Mouse (Mus musculus) brain, embryonic 18.5 days (tissue): ENCODE data around the gene Ankrd37.

Experiments
- DNase-seq: peaks from one replicate; pipeline ENCODE4 v3.0.0-alpha.2; 2012; ENCODE audit warnings: low read depth, low spot score

The Ankrd37 gene

DNA sequence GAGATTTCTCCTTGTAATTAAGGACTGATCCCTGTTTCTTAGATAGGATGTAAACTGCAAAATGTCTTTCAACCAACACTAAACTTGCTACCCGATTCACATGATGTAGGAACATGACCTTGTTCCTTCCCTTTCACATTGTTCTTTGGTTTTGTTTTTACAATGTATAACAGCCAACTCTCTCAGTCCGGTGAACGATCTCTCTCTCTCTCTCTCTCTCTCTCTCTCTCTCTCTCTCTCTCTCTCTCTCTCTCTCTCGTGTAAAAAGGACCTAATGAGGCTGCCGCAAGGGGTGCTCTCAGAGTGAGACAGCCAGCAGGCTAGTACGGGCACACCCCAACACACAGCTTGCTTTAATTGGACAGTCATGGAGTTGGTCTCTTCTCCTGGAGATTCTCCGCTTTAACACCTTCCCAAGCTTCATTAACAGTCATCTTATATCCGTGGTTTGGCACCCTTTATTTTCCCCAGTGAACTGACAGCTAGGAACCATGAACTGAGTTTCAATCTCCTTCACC is 31.5 kb downstream of the Ankrd37 start:
- DNase-seq: no peak

DNA sequence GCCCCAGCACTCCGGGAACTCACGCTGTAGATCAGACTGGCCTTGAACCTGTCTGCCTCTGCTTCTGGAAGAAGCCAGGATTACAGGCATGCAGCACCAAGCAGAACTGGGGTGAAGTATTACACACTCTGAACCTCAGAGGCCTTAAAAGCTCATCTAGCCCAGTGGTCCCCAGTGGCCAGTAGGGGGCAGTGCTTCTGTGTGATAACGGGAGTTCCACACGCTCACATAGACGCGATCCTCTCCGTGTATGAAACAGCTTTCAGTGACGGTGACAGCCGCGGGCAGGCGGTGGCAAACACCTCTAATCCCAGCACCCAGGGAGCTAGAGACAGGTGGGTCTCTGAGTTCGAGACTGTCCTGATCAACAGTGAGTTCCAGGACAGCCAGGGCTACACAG is 34.6 kb downstream of the Ankrd37 start:
- no peak for DNase-seq

DNA sequence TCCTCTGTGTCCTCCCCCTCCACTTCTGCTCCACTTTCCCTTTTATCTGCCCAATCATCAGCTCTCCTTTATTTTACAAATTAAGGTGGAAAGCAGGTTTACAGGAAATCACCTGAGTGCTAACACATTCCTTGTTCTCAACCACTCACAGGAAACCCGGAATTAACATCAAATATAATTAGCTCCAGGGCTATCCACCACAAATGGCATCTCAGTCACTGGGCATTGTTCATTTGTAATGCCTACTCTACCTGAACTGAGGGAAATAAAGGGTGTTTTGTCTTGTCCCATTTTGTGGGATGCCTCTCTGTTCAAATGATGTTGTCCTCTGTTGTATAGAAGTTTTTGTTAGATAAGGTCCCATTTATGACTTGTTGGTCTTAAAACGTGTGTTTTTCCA is 54.9 kb downstream of the Ankrd37 start:
- no peak for DNase-seq
